Mouse (Mus musculus) neural tube, embryonic 11.5 days (tissue): Measurements from ENCODE around the gene Tas2r135. TPM values are rescaled to one million over a fixed set of nuclear protein-coding genes. Genes with fewer than 3 reads are reported as not detected.

Experiments used
- ATAC-seq: fragments of 200-750 bp; cut with Nextera tagmentation; 2 replicates; pipeline ENCODE4 v1.8.0; 2017; ENCODE audit warnings: moderate number of reproducible peaks, mild to moderate bottlenecking, moderate TSS enrichment, moderate library complexity; ENCODE audit not compliant: insufficient read depth, low FRiP score, low TSS enrichment
- DNase-seq: peaks from one replicate; pipeline ENCODE4 v3.0.0-alpha.2; 2015; ENCODE audit warnings: low spot score
- H3K27ac ChIP-seq: fragments of 300-500 bp; sonication (generic); 2 replicates; pipeline ENCODE4 v1.5.1; 2014; ENCODE audit warnings: low read depth, mild to moderate bottlenecking, low read length
- H3K27me3 ChIP-seq: fragments of 300-500 bp; sonication (generic); 2 replicates; pipeline ENCODE4 v1.6.1; 2014; ENCODE audit warnings: mild to moderate bottlenecking, low read length, mixed read lengths; ENCODE audit not compliant: control insufficient read depth, insufficient read depth
- H3K36me3 ChIP-seq: fragments of 300-500 bp; sonication (generic); 2 replicates; pipeline ENCODE4 v1.6.1; 2014; ENCODE audit warnings: mild to moderate bottlenecking, low read length, moderate library complexity, mixed read lengths; ENCODE audit not compliant: control insufficient read depth, insufficient read depth
- H3K4me1 ChIP-seq: fragments of 300-500 bp; sonication (generic); 2 replicates; pipeline ENCODE4 v1.6.1; 2014; ENCODE audit warnings: low read length, mixed read lengths; ENCODE audit not compliant: control insufficient read depth, insufficient read depth
- H3K4me2 ChIP-seq: fragments of 300-500 bp; sonication (generic); 2 replicates; pipeline ENCODE4 v1.6.1; 2014; ENCODE audit warnings: low read depth, mild to moderate bottlenecking, moderate library complexity
- H3K4me3 ChIP-seq: fragments of 300-500 bp; sonication (generic); 2 replicates; pipeline ENCODE4 v1.5.1; 2014; ENCODE audit warnings: low read depth, low read length
- H3K9ac ChIP-seq: fragments of 300-500 bp; sonication (generic); 2 replicates; pipeline ENCODE4 v1.6.1; 2014; ENCODE audit warnings: mild to moderate bottlenecking, low read length
- H3K9me3 ChIP-seq: fragments of 300-500 bp; sonication (generic); 2 replicates; pipeline ENCODE4 v1.6.1; 2016; ENCODE audit warnings: low read length; ENCODE audit not compliant: control insufficient read depth
- WGBS: fragments of 180-500 bp; shearing (Covaris S2); extraction: QIAGEN DNeasy Blood & Tissue Kit; methylation state at CpG from one replicate; pipeline ENCODE4 v1.1.7; 2014; 5-methylcytosine and 5-hydroxymethylcytosine counted together
- polyA plus RNA-seq: library from polyadenylated mRNA; unstranded; fragments of >200 nt; fragmentation: Nextera tagmentation; extraction: Ambion mirVana; gene quantifications from 2 replicates; pipeline ENCODE4 v1.2.1, GENCODE M21; 2014

The Tas2r135 gene
- polyA plus RNA-seq, 1 experiment from 2014 or later = not detected

DNA sequence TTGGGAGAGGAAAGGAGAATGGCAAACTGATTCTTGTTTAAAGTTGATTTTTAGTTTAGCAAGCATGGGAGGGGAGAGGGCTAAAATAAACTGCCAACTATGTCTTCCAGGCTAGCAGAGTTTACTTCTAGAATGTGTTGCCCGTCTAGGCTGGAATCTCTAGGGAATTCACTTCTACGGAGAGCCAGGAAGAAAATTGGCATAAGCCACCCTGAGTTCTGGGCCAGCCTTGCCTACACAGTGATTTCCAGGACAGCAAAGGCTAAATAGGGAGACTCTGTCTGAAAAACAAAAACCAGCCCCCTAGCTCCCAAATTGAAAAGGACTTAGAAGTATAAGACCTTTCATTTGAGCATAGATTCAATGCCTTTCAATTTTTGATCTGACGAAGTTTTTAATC lies 25.7 kb upstream of the Tas2r135 start:
- Histone ChIP-seq H3K27me3 (no peaks in the 10 kb centered on the region), H3K4me2 (no peak overlapping the region), H3K9me3 (no peaks in the 10 kb centered on the region), H3K9ac (no peak overlapping the region), H3K27ac (no peak overlapping the region), H3K4me1 (no peaks in the 10 kb centered on the region), H3K36me3 (no peaks in the 10 kb centered on the region), H3K4me3 (no peak overlapping the region)
- WGBS = 53% methylated on average over 3 of the region's 3 CpGs
- DNase-seq (no peak), ATAC-seq (no peak)

- DNase-seq (peak; percentile 48), ATAC-seq (0 out of 2 replicates have a peak, but pooled peaks have one; percentile 29)
- 6% methylated on average over 8 of the region's 8 CpGs for WGBS
- no peaks in the 10 kb centered on the region for H3K27me3 ChIP-seq
- no peaks in the 10 kb centered on the region for H3K4me1 ChIP-seq
- no peak overlapping the region for H3K4me3 ChIP-seq
- no peak overlapping the region for H3K27ac ChIP-seq
- no peak overlapping the region for H3K4me2 ChIP-seq
- H3K36me3 ChIP-seq = no peaks in the 10 kb centered on the region
- no peaks in the 10 kb centered on the region for H3K9me3 ChIP-seq
- H3K9ac ChIP-seq = no peak overlapping the region
Observed at GRCm38 (mm10) chr6:42380416-42381144, 24.7 kb upstream of the Tas2r135 start.

DNA sequence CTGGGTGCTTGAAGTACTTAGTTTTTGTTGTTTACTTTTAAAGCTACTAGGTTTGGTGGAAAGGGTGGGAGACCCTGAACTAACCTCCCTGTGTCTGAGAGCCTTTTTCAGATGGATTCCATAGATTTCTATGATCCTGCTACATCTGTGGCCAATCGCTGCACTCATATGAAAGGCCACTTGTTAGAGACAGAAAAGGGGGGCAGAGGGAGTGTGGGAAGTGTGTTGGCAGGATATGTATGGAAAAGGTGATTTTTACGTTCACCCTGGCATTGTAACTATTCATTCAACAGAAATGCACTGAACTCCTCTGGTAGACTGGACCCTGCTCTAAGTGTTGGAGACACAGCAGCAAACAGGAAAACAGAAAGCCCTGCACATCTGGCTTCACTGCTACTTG lies 24.0 kb upstream of the Tas2r135 start:
- no peak overlapping the region for H3K27ac ChIP-seq
- no peak overlapping the region for H3K4me3 ChIP-seq
- no peaks in the 10 kb centered on the region for H3K4me1 ChIP-seq
- H3K4me2 ChIP-seq = no peak overlapping the region
- WGBS = 29% methylated on average over 2 of the region's 2 CpGs
- no peak for ATAC-seq
- no peak for DNase-seq
- no peaks in the 10 kb centered on the region for H3K9me3 ChIP-seq
- no peaks in the 10 kb centered on the region for H3K27me3 ChIP-seq
- H3K9ac ChIP-seq = no peak overlapping the region
- H3K36me3 ChIP-seq = no peaks in the 10 kb centered on the region

GRCm38 (mm10) chr6:42381916-42382381 lies 23.3 kb upstream of the Tas2r135 start:
- WGBS = 63% methylated on average over 9 of the region's 9 CpGs
- Histone ChIP-seq H3K36me3 (no peaks in the 10 kb centered on the region), H3K9me3 (no peaks in the 10 kb centered on the region), H3K27ac (no peak overlapping the region), H3K4me1 (no peaks in the 10 kb centered on the region), H3K4me2 (no peak overlapping the region), H3K4me3 (no peak overlapping the region), H3K9ac (no peak overlapping the region), H3K27me3 (no peaks in the 10 kb centered on the region)
- no peak for DNase-seq
- ATAC-seq = no peak

GRCm38 (mm10) chr6:42383360-42383759 lies 21.9 kb upstream of the Tas2r135 start:
- Histone ChIP-seq H3K36me3 (no peaks in the 10 kb centered on the region), H3K4me2 (no peak overlapping the region), H3K4me3 (no peak overlapping the region), H3K4me1 (no peaks in the 10 kb centered on the region), H3K27me3 (no peaks in the 10 kb centered on the region), H3K9ac (no peak overlapping the region), H3K9me3 (no peaks in the 10 kb centered on the region), H3K27ac (no peak overlapping the region)
- 93% methylated on average over 5 of the region's 5 CpGs for WGBS
- DNase-seq (no peak), ATAC-seq (no peak)

DNA sequence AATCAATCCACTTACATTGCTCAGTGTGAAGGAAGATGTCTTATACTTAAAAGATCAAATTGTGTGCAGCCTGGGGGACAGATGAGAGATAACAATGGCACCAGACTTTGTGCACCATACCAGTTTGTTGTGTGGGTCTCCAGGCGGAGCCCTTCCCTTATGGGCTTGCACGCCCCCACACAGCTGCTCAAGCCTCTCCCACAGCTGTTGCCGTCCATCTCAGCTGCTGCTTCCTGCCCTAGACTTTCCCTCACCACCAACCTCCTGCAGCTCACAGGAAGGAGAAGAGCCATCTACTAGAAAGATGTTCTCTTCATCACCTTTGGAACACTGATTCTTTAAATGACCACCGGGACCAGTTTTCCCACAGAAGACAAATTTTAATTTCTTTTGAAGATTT lies 19.6 kb upstream of the Tas2r135 start:
- no peaks in the 10 kb centered on the region for H3K4me1 ChIP-seq
- H3K36me3 ChIP-seq = no peaks in the 10 kb centered on the region
- DNase-seq (no peak), ATAC-seq (no peak)
- no peak overlapping the region for H3K4me3 ChIP-seq
- H3K9ac ChIP-seq = no peak overlapping the region
- H3K27ac ChIP-seq = no peak overlapping the region
- H3K9me3 ChIP-seq = no peaks in the 10 kb centered on the region
- no peaks in the 10 kb centered on the region for H3K27me3 ChIP-seq
- no peak overlapping the region for H3K4me2 ChIP-seq
- WGBS = 67% methylated on average over 4 of the region's 4 CpGs

DNA sequence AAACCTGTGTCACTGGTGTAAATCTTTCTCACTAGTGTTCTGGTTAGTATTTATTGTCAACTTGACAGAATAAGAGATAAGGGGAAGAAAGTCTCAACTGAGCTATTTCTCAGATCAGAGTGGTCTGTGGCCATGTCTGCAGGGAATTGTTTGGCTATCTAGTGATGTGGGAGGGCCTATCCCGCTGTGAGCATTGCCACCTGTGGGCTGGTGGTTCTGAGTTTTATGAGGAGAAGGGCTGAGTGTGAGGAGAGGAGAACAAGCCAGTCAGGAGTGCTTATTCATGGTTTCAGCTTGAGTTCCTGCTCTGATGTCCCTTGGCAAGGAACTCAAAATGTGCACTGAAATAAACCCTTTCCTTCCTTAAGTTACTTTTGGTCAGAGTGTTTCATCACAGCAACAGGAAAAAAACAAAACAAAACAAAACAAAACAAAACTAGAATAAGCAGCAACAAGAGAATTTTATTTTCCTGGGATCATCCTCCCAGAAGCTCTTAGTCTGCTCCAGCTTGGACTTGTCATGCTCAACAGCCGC lies 13.4 kb upstream of the Tas2r135 start:
- no peak overlapping the region for H3K27ac ChIP-seq
- H3K36me3 ChIP-seq = no peaks in the 10 kb centered on the region
- DNase-seq (no peak), ATAC-seq (no peak)
- H3K27me3 ChIP-seq = no peaks in the 10 kb centered on the region
- 30% methylated on average over 2 of the region's 2 CpGs for WGBS
- no peak overlapping the region for H3K4me2 ChIP-seq
- no peak overlapping the region for H3K9ac ChIP-seq
- H3K4me3 ChIP-seq = no peak overlapping the region
- H3K9me3 ChIP-seq = no peaks in the 10 kb centered on the region
- no peaks in the 10 kb centered on the region for H3K4me1 ChIP-seq

DNA sequence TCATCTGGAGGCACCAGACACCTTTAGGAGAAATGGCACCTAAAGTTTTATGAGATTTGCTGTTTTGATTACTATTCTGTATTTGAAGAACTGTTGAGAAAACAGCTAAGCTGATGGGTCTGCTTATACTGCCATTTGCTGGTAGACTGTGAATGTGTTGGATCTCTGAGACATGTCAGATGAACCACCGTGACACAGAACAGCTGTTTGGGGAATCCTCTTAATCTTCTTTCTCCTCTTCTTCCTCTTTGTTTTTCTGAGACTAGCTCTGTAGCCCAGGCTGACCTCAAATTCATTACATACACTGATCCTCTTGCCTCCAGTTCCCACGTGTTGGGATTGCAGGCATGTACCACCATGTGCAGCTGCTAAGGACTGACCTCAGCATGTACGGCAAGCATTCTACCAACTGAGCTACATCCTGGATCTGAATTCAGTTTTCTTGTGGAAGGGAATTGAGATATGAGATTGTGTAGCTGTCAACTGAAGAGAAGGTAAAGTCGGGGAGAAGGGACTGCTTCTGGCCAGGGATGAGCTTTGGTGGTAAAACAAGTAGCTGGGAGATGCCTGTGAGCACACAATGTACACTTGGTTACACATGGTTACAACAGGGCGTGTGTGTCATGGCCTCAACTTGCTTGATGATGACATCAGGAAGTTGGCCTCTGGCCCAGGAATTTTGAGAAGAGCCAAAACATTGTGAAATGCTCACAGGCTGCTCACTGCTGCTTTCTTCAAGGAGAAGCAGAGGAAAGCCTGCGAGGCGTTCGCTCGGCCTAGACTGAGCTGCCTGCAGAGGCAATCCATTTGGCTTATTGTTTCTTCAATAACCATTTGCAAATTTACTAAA lies 9.0 kb upstream of the Tas2r135 start:
- no peak overlapping the region for H3K4me2 ChIP-seq
- H3K27ac ChIP-seq = no peak overlapping the region
- WGBS = 83% methylated on average over 9 of the region's 9 CpGs
- no peaks in the 10 kb centered on the region for H3K9me3 ChIP-seq
- no peak overlapping the region for H3K9ac ChIP-seq
- ATAC-seq = no peak
- no peaks in the 10 kb centered on the region for H3K36me3 ChIP-seq
- no peaks in the 10 kb centered on the region for H3K4me1 ChIP-seq
- H3K4me3 ChIP-seq = no peak overlapping the region
- no peak for DNase-seq
- no peaks in the 10 kb centered on the region for H3K27me3 ChIP-seq
